Mouse (Mus musculus) lung, postnatal 4 days (tissue): ENCODE results near the gene Bnc1.

Experiments
- DNase-seq, 2 experiments: peaks; one replicate each; pipeline ENCODE4 v3.0.0; 2021

Gene Bnc1

DNA sequence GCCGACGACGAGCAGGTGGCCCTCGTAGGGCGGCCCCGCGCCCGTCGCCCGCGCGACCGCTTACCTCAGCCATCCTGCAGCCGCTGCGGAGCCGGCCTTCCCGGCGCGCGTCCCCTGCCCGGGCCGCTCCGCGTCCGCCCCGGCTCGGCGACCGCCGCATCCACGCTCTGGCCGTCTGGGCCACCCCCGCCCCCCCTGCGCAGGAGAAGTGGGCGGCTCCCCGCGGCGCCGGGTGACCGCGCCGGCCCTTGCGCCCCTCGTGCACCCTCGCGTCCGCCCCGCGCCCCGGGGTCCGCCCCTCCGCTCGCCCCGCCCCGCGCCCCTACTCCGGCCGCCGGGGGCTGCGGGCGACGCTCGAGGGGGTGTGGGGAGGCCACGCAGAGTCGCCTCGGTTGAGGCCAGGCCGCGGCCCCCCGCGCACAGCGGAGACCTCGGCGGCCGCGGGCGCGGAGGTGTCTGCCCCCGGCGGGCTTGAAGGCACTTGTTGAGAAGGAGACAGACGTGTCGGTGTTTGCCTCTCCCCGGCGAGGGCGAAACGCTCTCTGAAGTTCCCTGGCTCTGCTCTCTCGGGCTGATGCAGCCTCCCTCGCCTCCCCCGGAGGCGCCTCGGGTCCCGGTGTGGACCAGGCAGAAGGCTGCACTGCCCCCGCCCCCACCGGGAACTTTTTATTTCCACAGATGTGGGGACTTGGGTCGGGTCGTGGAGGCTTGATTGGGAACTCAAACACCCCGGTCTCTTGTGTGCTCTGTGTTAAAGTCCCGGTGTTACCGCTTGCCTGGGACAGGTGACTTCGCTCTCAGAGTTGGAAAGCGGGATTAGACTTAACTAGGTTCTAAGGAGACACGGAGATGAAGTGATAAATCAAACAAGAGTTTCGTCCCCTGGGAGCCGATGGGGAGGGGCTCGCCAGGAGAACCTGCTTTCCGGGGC, at the start of gene Bnc1:
Gene Bnc1 (minus strand): TSS at position 162 of the 931 bp plus-strand sequence.
- peak; percentile 9 to 32 for DNase-seq

DNA sequence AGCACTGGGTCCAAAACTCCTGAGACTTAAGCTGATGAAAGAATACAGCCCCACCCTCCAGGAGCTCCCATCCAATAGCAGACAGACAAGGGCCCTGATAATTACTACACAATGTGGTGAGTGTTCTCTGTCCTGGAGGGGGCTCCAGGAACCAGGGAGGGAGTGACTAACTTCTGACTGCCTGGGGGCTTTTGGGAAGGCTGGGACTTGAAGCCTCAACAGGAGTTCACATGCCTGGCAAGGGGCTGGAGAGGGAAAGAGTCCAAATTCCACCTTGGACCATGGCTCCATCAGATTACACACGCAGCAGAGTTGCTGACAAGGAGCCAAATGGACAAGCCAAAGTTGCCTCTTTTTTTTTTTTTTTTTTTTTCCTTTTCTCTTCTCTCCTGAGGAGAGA, 41.3 kb upstream of the Bnc1 start:
- DNase-seq, result no peak

DNA sequence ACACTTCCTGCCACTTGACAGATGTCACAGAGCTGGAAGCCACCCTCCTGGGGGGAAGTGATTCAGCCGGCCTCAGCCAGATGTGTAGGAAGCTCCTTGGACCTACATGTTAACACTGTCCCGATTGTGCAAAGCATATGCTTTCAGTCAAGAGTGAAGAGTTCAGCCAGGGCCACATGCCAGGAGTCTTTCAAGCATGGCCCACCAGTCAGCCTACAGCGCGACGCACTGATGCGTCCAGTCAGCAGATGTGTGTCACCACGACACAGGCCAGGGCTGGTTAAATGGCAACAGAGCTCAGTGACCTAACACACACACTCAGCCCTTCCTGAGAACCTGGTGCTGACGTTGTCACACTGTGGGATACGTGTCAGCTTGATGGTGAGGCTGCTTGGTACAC, 37.6 kb upstream of the Bnc1 start:
- DNase-seq, result peak in 1 of 2 experiments; percentile 49

DNA sequence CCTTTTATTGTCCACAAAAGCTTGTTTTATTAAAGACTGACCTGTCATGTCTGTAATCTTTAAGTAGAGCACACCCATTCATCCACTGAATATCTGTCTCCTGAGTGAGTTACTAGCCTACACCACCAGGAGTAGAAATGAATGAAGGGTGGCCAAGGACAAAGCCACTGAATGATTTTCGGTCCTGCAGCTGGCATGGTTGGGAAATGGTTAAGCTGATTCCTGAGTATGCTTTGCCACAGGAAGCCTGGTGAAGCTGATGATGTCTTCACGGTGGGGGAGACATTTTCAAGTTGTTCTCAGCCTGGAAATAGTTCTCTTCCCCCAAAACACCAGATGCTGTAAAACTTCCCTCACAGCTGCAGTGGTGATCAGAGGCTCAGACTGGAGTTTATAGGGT, 33.7 kb upstream of the Bnc1 start:
- DNase-seq, result no peak

DNA sequence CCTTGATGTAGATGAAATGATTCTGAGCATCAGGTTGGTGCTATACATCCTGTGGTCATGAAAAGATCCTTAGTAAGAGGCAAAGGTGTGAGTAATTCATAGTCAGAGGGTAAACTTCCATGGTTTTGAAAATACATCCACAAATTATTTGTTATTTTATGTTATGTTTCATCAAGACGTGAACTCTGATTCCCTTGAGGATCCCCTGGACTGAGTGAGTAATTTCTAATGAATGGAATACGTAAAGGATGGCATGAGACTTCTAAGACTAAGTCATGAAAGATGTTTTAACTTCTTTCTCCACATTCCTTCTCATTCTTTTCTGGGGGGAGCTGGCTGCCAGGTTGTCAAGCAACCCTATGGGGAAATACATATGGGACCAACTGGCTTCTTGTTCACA, 31.6 kb upstream of the Bnc1 start:
- no peak for DNase-seq

DNA sequence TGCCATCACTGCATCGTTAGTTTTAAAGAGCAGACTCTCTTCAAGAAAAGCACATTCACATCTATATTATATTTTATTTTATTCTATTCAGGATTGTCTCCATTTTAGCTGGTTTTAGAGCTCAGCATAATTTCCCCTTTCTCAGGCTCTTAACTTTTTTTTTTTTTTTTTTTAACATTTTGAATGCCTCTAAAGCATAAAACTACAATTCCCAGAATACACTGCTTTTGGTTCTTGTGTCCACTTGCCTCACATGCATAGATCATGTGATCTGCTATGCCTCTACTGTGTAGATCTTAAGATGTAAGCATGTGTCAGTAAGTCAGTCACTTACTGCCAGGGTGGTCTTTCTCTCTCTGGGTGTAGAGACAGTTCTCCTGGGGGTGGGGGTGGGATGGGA, 30.3 kb upstream of the Bnc1 start:
- no peak for DNase-seq

DNA sequence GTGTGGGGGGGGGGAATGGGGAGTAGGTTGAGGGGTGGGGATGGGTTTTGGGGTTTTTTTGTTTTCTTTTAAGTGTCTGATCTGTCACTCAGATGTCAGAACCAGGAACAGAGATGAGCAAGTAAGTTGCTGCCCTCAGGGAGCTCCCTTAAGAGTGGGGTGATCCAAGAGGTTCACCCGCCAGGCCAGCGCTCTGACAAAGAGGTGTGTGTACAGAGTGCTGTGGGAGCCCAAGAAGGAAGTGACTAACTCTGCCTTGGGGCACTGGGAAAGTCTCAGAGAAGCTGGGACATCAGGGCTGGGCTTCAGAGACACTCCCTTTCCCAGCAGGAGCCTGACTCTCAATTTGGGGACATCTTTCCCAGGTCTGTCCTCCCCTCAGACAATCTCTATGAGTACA, 25.9 kb upstream of the Bnc1 start:
- no peak for DNase-seq

DNA sequence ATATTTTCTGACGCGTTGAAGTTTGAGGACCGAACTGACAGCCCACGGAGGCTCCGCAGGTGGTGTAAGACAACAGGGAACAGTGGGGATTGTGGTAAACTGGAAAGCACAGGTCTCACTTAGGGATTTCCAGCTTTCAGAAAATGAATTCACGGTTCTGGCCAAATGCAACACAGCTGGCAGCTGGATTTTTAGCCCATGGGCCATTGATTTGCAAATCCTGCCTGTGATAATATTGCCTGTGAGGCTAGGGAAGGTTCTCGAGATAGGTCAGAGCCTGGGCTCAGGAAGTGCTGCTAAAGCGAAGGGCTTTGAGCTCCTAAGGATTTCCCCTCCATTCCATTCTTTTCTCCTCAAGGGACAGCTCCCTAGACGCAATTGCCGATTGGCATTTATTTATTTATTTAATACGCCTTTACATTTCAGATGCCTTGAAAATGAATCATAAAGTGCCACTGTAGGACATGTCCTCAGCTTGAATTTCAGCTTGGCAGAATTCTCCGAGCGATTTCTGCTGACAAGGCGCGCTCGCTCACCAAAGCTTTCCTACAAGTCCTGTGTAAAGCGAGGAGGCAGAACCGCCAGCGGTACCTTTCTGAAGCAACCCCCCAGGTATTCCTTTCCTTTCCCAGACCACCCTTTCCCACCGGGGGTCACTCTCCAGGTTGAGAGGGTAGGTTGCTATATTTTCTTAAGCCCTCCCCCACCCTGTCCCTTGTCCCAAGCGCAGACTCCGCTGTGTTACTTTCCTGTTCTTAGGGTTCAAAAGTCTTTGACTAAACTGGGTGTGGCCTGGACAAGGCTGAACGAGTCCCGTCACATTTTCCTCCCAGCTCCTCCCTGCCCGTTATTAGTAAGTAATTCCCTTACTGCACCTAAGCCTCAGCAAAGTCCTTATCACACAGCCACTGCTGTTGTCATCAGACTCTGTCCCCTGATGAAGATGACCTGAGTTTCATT, 24.9 kb upstream of the Bnc1 start:
- no peak for DNase-seq

DNA sequence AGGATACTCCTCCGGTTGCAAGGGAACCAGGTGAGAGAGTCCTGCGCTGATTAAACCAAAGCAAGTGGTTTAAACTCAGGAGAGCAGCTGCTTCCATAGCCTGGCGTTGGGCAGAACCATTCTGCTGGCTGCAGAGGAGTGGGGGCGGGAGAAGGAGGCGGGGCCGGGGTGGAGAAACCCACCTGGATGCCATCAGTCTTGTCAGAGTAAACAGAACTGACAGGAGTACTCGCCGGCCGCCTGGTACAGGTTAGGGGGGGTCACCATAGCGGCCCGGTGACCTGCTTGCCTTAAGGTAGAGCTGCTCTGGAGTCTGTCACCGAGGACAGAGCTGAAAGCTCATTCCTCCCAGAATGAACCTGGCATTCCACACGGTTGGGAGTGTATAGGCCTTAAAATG, 20.4 kb upstream of the Bnc1 start:
- no peak for DNase-seq

DNA sequence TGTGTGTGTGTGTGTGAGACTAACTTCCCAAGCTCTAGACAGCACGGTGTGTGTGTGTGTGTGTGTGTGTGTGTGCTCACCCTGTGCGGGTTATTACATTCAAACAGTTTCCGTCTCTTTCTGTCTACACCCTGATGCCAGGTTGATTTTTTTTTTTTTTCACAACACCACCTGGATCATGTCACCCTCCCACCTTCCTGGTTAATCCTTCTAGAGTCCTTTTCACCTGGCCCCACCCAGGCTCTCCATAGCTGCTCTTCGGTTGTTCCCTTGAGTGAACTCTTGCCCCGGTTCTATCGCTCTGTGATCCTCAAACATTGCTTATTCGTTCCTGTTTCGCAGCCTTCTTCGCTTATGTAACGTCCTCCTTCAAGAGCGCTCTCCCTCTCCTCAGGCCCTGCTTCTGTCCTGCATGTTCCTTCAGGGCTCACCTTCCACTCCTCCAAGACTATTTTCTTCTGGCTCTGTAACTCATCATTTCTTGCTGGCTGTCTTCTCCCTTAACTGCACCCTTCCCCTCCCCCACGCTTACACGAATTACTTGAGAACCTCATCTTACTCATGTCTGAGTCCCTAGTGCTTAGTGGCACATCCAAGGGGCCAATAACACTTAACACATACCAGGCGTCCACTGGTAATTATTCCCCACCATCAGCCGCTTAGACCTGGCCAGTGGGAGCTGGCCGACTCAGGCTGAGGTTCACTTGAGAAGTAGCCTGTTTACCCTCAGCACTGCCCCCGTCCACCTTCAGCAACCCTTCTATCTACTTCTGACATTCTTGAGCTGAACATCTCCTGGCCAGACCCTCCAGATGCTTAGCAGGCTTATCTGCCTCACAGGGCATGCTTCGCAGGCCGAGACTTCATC, 19.7 kb upstream of the Bnc1 start:
- DNase-seq, result no peak

DNA sequence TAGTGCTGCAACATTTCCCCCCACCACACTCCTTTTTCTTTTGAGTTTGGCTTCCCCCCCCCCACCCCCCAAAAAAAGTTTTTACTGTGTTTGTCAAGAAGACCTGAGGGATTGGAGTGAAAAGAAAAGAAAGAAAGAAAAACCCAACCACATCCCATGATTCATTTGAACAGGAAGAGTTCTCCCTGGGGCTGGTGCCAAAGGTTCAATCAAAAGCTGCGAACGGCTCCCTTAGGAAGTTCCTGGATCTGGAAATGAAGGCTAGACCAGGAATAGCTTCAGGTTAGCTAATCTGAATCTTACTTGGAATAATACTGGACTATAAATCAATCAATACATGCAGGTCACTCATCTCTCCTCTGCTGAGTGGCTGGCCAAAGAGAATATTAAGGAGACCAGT, 15.1 kb upstream of the Bnc1 start:
- no peak for DNase-seq

DNA sequence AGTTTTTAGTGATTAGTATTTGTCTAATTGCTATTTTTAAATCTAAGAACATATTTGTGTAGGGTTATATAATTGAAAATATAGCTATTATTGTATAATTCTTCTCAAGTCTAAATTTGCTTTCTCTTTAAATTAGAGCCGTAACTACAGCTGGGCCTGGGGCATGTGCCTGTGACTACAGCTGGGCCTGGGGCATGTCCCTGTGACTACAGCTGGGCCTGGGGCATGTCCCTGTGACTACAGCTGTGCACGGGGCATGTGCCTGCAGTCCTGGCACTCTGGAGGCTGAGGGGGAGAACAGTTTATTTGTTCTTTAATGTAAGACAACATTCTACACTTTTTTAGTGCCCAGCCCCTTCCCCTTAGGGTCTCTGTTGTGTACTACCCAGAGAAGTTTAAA, 12.1 kb upstream of the Bnc1 start:
- DNase-seq, result no peak

DNA sequence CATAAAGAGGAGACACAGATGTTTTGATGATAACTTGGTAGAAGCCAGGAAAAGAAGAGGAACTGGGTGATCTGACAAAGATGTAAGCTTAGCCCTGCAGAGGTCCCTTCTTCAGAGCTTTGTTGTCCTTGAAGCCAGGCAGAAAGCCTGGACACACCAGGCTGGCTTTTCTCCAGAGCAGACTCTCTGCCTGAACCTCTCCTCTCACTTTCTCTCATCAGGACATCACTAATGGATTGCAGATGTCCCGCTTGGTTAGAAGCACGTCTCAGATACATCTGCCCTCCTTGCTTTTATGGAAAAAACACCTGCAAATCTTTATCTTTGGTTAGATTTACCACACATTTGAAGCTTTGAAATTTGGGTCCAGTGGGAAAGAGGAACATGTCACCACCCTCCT, 7.7 kb upstream of the Bnc1 start:
- DNase-seq, result no peak

DNA sequence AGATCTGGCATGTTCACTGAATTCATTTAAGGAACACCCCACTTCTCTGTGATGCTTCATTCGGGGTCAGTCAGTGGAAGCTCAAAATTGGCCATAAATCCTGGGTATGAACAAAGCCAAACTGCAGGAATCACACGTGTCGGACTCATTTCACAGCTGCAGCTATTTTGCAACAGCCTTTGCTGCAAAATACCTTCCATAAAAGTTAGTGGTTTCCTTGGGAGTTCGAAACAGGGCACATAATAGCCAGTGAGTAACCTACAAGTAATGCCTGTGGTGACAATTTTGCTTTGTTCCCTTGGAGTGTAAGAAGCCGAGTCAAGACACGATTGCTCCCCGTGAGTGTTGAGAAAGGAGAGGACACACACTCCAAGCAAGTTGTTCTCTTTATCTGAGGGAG, 7.3 kb upstream of the Bnc1 start:
- no peak for DNase-seq

DNA sequence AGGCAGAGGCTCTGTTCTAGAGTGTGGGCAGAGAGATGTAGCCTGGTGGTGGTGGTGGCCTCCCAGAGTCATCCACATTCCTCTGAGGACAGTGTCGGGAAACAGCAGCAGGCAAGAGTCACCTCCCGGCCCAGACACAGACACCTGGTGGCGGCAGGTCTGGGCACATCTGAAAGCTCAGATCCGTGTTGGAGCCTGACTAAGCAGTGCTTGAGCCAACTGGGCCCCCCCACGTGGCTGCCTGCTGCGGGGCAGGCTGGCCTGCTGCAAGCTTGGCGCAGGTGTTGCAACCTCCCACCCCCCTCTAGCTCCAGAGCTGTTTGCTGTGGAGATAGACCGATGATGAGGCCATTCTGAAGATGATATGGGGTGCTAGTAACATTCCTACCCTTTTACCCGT, 3.9 kb upstream of the Bnc1 start:
- no peak for DNase-seq

DNA sequence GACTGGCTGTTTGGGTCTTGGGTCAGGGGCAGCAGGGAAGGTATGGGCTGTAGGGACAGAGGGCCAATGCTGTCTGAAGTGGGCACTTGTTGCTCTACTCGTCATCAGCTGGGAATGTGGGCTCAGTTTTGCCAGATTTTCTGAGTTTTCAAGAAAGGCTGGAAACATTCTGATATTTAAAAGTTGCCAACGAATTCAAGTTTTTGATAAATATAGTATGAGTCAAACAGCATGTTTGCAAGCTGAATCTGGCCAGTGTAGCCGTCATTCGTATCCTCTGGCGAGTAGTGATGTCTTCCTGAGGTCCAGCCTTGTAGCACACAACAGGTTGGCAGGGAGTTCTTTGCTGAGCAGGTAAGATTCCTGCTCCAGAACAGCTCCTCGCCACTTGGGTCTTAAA, 3.0 kb upstream of the Bnc1 start:
- DNase-seq, result no peak

DNA sequence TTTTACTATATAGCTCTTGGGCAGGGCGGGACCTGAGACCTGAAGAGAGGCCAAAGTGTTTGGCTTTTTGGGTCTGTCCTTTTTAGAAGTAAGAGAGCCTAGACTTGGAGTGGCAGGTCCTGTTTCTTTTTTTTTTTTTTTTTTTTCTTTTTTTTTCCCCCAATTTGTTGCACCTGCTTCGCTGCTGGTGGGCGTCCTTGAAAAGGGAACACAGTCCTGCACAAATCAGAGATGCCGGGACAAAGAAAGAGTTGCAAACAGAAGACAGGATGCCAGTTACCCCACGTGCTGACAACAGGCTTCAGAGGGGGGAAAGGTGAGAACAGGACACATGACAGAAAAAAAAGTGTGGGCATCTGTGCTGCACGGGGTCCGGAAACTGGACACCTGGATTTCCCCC, 1.0 kb upstream of the Bnc1 start:
- DNase-seq, result no peak

DNA sequence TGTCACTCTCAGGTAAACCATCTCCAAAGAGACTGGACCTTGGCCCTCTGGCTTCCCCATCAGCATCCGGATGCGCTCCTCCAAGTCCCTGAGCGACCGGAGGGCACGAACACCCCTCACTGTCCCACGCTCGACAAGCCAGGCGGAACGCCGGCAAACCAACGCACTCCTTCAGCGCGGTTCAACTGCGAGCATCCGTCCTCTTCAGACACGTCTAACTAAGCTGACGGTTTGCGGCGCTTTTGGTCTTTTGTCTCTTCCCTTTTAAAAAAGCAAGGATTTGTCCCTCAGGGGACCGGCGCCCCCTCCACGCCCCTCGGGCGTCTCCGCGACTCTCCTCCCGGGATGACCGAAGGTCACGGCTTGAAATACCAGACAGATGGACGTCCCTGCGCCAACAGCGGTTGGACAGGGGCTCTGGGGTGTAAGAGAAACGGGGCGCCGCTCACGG, 456 bp downstream of the Bnc1 start:
- DNase-seq, result no peak

DNA sequence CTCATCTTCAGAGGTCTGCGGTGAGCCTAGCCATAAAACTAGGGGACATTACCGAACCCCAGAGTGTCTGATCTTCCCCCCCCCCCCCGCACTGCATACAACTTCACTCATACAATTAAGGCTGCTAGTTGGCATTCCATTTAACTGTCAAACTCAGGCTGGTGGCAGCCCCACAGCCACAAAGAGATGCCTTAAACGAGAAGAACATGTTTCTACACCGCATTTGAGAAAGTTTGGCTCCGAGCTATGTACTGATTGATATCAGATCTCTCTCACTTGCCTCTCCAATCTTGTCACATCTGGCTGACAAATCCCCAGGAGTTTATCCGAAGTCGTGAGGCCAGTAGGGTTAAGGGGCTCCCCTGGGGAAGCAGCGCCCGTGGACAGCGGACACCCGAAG, 976 bp downstream of the Bnc1 start:
- no peak for DNase-seq

DNA sequence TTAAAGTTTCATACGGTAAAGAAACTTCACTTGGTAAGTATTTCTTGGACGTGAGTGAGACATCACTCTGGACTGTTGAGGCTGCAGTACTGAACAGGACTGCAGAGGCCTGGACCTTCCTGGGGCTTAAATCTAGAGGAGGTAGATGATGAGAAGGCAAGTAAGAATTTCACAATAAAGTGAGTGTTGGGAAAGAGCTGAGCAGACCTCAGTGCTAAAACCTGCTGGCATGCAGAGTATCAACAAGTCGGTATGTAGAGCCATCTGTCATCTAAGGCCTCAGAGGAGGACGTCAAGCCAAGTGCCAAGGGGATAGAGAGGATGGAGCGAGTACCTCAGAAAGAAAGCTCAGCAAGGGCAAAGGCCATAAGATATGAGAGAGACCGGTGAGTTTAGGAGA, 8.4 kb downstream of the Bnc1 start:
- no peak for DNase-seq

DNA sequence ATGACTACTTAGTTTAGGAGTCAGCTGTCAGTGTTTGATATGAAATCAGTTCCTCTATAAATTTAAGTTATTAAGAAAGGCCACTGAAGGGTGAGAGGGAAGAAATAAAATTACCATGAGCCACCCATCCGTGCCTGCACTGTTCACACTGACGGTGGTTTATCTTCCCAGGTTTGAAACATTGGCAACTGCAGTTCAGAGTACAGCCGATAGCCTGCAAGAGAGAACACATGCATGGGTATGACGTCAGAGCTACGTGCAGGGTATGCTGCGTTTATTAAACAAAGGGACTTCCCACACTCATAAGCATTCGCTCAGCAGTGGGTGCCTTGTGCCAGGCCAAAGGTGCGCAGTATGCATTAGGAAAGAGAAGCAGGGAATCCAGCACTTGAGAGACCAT, 13.8 kb downstream of the Bnc1 start:
- DNase-seq, result no peak

DNA sequence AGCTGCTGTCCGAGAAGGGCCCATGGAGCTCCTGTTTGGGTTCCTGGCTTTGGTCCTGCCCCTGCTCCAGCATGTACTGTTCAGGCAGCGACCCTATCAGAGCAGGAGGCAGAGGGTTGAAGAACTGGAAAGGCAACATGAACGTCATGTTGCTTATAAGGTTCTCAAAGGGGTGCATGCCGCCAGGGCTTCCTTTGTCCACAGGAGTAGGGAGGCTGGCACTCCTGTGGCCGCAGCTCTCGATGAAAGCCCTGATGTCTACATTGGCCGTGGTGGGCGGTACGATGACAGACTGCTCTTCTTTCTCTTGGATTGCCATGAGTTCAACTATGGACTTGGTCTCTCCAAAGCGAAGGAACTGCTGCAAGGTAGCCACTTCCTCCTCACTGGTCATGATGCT, 17.5 kb downstream of the Bnc1 start:
- DNase-seq, result no peak

DNA sequence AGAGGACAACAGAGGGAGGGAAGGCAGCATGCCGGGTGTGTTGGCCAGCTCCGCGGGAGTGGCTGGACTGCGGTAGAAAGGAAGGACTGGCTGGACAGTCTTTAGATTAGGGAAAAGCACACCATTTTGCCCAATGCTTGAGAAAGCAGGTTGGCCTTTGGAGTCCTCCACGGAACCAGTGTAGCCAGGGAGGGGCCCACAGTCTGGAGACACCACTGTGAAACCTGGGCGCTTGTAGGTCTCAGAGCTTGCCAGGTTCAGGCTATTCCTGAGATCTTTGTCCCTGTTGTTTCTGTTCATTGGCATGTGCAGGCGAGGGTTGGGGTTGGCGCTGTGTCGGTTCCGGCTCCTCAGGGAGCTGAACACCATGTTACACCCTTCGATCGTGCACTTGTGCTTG, 18.2 kb downstream of the Bnc1 start:
- no peak for DNase-seq
